Comparison of ENCODE assay signal across 8 mouse cellular contexts in the genomic region with DNA sequence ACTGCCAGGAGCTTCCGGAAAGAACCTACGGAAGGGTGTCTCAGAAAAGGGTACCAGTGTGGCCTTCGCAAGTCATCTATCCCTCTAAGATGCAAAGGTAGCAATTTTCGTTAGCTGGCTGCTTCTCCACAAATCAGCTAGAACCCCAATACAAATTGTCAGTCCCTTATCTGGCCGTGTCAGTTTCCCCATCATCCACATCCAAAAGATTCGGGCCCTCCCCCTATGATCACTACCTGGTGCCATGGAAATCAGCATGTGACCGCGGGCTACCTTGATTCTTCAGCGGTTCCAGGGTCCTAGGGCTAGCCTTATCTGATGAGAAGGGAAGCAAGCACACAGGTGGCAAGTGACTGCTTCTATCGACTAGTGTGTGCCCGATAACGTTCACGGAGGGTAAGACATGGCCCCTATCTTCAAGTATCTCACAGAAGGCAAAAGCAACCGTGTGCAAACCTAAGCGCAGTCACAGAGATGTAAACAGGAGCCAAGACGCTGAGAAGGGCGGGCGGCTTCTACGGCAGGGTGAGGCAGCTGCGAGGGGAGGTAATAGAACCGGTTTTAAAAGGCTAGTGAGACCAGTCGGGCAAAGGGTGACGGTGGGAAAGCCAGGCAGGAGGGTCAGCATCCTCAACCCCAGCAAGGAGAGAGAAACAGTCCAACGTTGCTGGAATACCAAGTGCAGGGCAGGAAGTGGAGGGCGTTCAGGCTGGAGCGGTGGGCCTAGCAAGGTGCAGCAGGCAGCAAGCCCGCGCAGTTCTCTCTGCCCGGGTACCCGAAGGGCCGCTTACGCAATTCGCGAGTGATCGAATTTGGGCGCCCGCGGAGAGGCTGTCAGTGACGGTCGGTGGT. TPM values are rescaled to one million over a fixed set of nuclear protein-coding genes. Genes with fewer than 3 reads are reported as not detected.
A peak's percentile ranks its signal among the peaks of the same experiment; 100 is the strongest.
DNase-seq lines count a peak whose midpoint lies in the region; ATAC-seq and TF ChIP-seq lines count a peak whose summit lies in the region.

No protein-coding gene starts in this region.

- peaks cover 24% of the 10 kb centered on the region; the same call in 1 of the 2 replicates for H3K27me3 ChIP-seq in kidney, embryonic 15.5 days
- peaks cover 49% of the 10 kb centered on the region for H3K27me3 ChIP-seq in hindbrain, embryonic 13.5 days
- H3K27me3 ChIP-seq in limb, embryonic 14.5 days (ENCODE audit: control insufficient read depth, insufficient read depth, low read length): peaks cover 18% of the 10 kb centered on the region; the same call in 1 of the 2 replicates
- H3K27me3 ChIP-seq in midbrain, embryonic 13.5 days: peaks cover 41% of the 10 kb centered on the region
- no peaks in the 10 kb centered on the region for H3K27me3 ChIP-seq in stomach, postnatal 0 days (ENCODE audit: control insufficient read depth, insufficient read depth, low read length)

- 11% methylated on average over 40 of the region's 40 CpGs for WGBS in kidney, embryonic 15.5 days
- WGBS in hindbrain, embryonic 13.5 days: 13% methylated on average over 30 of the region's 40 CpGs
- WGBS in limb, embryonic 14.5 days: 11% methylated on average over 31 of the region's 40 CpGs
- WGBS in midbrain, embryonic 13.5 days: 10% methylated on average over 40 of the region's 40 CpGs
- 15% methylated on average over 40 of the region's 40 CpGs for WGBS in stomach, postnatal 0 days

- H3K27ac ChIP-seq in kidney, embryonic 15.5 days: 0 out of 2 replicates have a peak overlapping the region, but pooled peaks have one; percentile 20
- H3K27ac ChIP-seq in hindbrain, embryonic 13.5 days: no peak overlapping the region
- no peak overlapping the region for H3K27ac ChIP-seq in limb, embryonic 14.5 days (replicated peaks; ENCODE audit: low read depth, low read length)
- no peak overlapping the region for H3K27ac ChIP-seq in midbrain, embryonic 13.5 days
- peak overlapping the region; percentile 84 for H3K27ac ChIP-seq in stomach, postnatal 0 days (replicated peaks)

- DNase-seq in kidney, adult 9 months: no peak
- DNase-seq in brain, adult 2 months (ENCODE audit: low read depth, low spot score): peak; percentile 84
- no peak for DNase-seq in limb, embryonic 14.5 days (ENCODE audit: low spot score)
- peak; percentile 81 for DNase-seq in stomach, postnatal 0 days (ENCODE audit: low spot score)

- TF ChIP-seq CTCF in stomach, postnatal 0 days (IDR thresholded peaks at IDR 0.05; ENCODE audit: low read depth): no peak

- ATAC-seq in kidney, embryonic 15.5 days (replicated peaks; ENCODE audit: low FRiP score): peak; percentile 55
- ATAC-seq in erythroblast, adult 5-6 weeks (replicated peaks; ENCODE audit: low FRiP score, poor library complexity, severe bottlenecking): peak; percentile 67
- peak; percentile 25 for ATAC-seq in hindbrain, embryonic 13.5 days (ENCODE audit: low FRiP score)
- no peak; the same call in 1 of the 2 replicates for ATAC-seq in limb, embryonic 14.5 days (ENCODE audit: low FRiP score, low read depth)
- peak; percentile 58 for ATAC-seq in midbrain, embryonic 13.5 days
- peak; percentile 71 for ATAC-seq in stomach, postnatal 0 days (ENCODE audit: low FRiP score, low TSS enrichment)

- H3K4me1 ChIP-seq in kidney, embryonic 15.5 days: peaks cover 15% of the 10 kb centered on the region
- peaks cover 19% of the 10 kb centered on the region for H3K4me1 ChIP-seq in hindbrain, embryonic 13.5 days (replicated peaks)
- peaks cover 7% of the 10 kb centered on the region; the same call in 1 of the 2 replicates for H3K4me1 ChIP-seq in limb, embryonic 14.5 days (ENCODE audit: control insufficient read depth, insufficient read depth, low read length)
- peaks cover 16% of the 10 kb centered on the region for H3K4me1 ChIP-seq in midbrain, embryonic 13.5 days (replicated peaks)
- no peaks in the 10 kb centered on the region for H3K4me1 ChIP-seq in stomach, postnatal 0 days (replicated peaks; ENCODE audit: control insufficient read depth, insufficient read depth)

- no peak for TF ChIP-seq POLR2A in limb, embryonic 14.5 days (IDR thresholded peaks at IDR 0.05; ENCODE audit: borderline replicate concordance, extremely low read depth, insufficient read depth, insufficient read length)

- peak overlapping the region; percentile 82 for H3K4me3 ChIP-seq in kidney, embryonic 15.5 days (replicated peaks)
- H3K4me3 ChIP-seq in hindbrain, embryonic 13.5 days: peak overlapping the region; percentile 84
- H3K4me3 ChIP-seq in limb, embryonic 14.5 days (replicated peaks; ENCODE audit: low read length): peak overlapping the region; percentile 77
- H3K4me3 ChIP-seq in midbrain, embryonic 13.5 days (replicated peaks): peak overlapping the region; percentile 83
- H3K4me3 ChIP-seq in stomach, postnatal 0 days (ENCODE audit: low read depth, low read length): peak overlapping the region; percentile 87

- no peak for TF ChIP-seq EP300 in stomach, postnatal 0 days (optimal IDR thresholded peaks at IDR 0.05)

- peak overlapping the region; percentile 72 for H3K9ac ChIP-seq in kidney, embryonic 15.5 days
- H3K9ac ChIP-seq in hindbrain, embryonic 13.5 days: peak overlapping the region; percentile 84
- H3K9ac ChIP-seq in limb, embryonic 14.5 days (ENCODE audit: low read depth, low read length, severe bottlenecking): peak overlapping the region; percentile 60
- H3K9ac ChIP-seq in midbrain, embryonic 13.5 days (replicated peaks): peak overlapping the region; percentile 80
- peak overlapping the region; percentile 74 for H3K9ac ChIP-seq in stomach, postnatal 0 days (ENCODE audit: low read length)

- H3K4me2 ChIP-seq in kidney, embryonic 15.5 days: peak overlapping the region; percentile 99
- peak overlapping the region; percentile 98 for H3K4me2 ChIP-seq in hindbrain, embryonic 13.5 days
- peak overlapping the region; percentile 99 for H3K4me2 ChIP-seq in limb, embryonic 14.5 days (replicated peaks; ENCODE audit: low read depth, low read length, severe bottlenecking)
- peak overlapping the region; percentile 100 for H3K4me2 ChIP-seq in midbrain, embryonic 13.5 days (replicated peaks)
- peak overlapping the region; percentile 99 for H3K4me2 ChIP-seq in stomach, postnatal 0 days (replicated peaks; ENCODE audit: low read depth)

- no peaks in the 10 kb centered on the region for H3K36me3 ChIP-seq in kidney, embryonic 15.5 days
- no peaks in the 10 kb centered on the region for H3K36me3 ChIP-seq in hindbrain, embryonic 13.5 days
- no peaks in the 10 kb centered on the region for H3K36me3 ChIP-seq in limb, embryonic 14.5 days (ENCODE audit: control insufficient read depth, insufficient read depth, low read length)
- no peaks in the 10 kb centered on the region for H3K36me3 ChIP-seq in midbrain, embryonic 13.5 days
- no peaks in the 10 kb centered on the region; the same call in 1 of the 2 replicates for H3K36me3 ChIP-seq in stomach, postnatal 0 days (ENCODE audit: control insufficient read depth, insufficient read depth, low read length)

- no peaks in the 10 kb centered on the region for H3K9me3 ChIP-seq in kidney, embryonic 15.5 days (replicated peaks)
- no peaks in the 10 kb centered on the region for H3K9me3 ChIP-seq in hindbrain, embryonic 13.5 days
- no peaks in the 10 kb centered on the region for H3K9me3 ChIP-seq in limb, embryonic 14.5 days (ENCODE audit: control insufficient read depth, low read length)
- no peaks in the 10 kb centered on the region for H3K9me3 ChIP-seq in midbrain, embryonic 13.5 days
- no peaks in the 10 kb centered on the region for H3K9me3 ChIP-seq in stomach, postnatal 0 days (ENCODE audit: control insufficient read depth, low read length)

RNA-seq across cellular contexts. Expression of a gene that starts 3.9 kb away (rescaled TPM):
- 4.5 and 5.9 TPM in 2 replicates for polyA plus RNA-seq in kidney, embryonic 15.5 days (2015; fragmentation: Nextera tagmentation; extraction: Ambion mirVana)
- 21.3 and 36.5 TPM in 2 replicates for total RNA-seq in erythroblast, adult 5-6 weeks (2015; ENCODE audit: low replicate concordance)
- 10.5 and 13.7 TPM in 2 replicates for total RNA-seq in erythroblast, adult 5-6 weeks (2017; ENCODE audit: low replicate concordance)
- polyA plus RNA-seq in hindbrain, embryonic 13.5 days (2015; fragmentation: Nextera tagmentation; extraction: Ambion mirVana): 7.7 and 8.6 TPM in 2 replicates
- polyA plus RNA-seq in limb, embryonic 14.5 days (2012; rRNA removed): 5.9 and 6.1 TPM in 2 replicates
- polyA plus RNA-seq in limb, embryonic 14.5 days (2014; fragmentation: Nextera tagmentation; extraction: Ambion mirVana): 4.3 and 5.4 TPM in 2 replicates
- 6.0 and 7.0 TPM in 2 replicates for polyA plus RNA-seq in midbrain, embryonic 13.5 days (2015; fragmentation: Nextera tagmentation; extraction: Ambion mirVana)
- 10.5 and 11.9 TPM in 2 replicates for polyA plus RNA-seq in stomach, postnatal 0 days (2015; fragmentation: Nextera tagmentation; extraction: Ambion mirVana)

Comparison
In these comparisons a context has a peak if more than half of its experiments do, and no peak if none do; other contexts are left out.
1. H3K27ac ChIP-seq: peak in kidney, embryonic 15.5 days (single experiment) and stomach, postnatal 0 days (single experiment); none in hindbrain, embryonic 13.5 days (single experiment), limb, embryonic 14.5 days (single experiment) and midbrain, embryonic 13.5 days (single experiment).
2. DNase-seq: peak in brain, adult 2 months (single experiment) and stomach, postnatal 0 days (single experiment); none in kidney, adult 9 months (single experiment) and limb, embryonic 14.5 days (single experiment).
3. Peak in every context shown above with its lines, with median percentiles within 50 percentile points of each other: H3K4me2 ChIP-seq, H3K4me3 ChIP-seq and H3K9ac ChIP-seq.